Mouse (Mus musculus): ENCODE results near the gene Cers5.

- TF ChIP-seq CTCF (IDR thresholded peaks at IDR 0.05; ENCODE audit: insufficient read depth, low read depth, low read length) (no peak), POLR2A (IDR thresholded peaks at IDR 0.05; ENCODE audit: insufficient read depth, low read depth, low read length) (no peak)
Observed at GRCm38 (mm10) chr15:99754204-99754603, 18.5 kb downstream of the Cers5 start.
